Mouse (Mus musculus): ENCODE results near the gene Hoxd9. TPM values are rescaled to one million over a fixed set of nuclear protein-coding genes. Genes with fewer than 3 reads are reported as not detected.

Hoxd9 gene
- polyA plus RNA-seq, 1 experiment: 3.5 TPM

DNA sequence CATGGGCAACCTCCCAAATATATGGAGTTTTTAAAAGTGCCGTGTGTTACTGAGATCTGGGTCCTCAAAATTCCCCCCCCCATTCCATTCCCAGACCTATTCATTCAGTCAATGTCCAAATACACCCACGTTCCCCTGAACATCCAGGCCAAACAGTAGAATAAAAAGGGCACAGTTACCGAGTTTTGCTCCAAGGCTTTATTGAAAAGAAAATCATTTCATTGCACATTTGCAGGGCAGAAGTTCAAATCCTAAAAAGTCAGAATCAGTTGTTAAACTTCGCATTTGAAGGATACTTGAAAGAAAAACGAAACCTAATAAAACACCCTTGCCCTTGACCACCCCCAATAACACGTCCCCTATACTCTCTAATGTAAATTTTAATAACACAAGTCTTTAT, 5.3 kb downstream of the Hoxd9 start:
- H3K27ac ChIP-seq (ENCODE audit: insufficient read depth, low read length): no peak overlapping the region
- H3K4me1 ChIP-seq (ENCODE audit: control insufficient read depth, insufficient read depth, low read length): no peaks in the 10 kb centered on the region
- no peak overlapping the region for H3K4me3 ChIP-seq (ENCODE audit: insufficient read depth, low read length)
- TF ChIP-seq CTCF (IDR thresholded peaks at IDR 0.05; ENCODE audit: borderline replicate concordance, insufficient read depth, low read length): no peak
- no peak for TF ChIP-seq POLR2A (IDR thresholded peaks at IDR 0.05; ENCODE audit: low read depth, low read length)

DNA sequence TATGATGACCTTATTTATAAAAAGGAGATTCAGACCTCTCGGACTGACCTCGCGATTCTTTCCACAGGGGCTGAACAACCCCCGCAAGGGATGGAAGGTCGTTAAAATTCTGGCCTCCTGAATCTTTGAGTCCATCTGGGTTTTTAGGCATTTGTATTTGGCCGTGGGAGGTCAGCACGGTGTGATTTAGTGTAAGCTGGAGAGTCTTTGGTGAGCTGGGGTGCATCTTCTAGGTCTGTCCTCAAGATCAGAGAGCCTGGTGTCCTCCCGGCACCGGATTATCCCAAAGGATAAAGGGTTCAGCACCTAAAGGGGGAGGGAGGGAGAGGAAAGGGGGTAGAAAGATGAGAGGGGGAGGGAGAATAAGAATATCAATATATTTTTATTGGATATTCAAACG, 5.8 kb downstream of the Hoxd9 start:
- Histone ChIP-seq H3K4me1 (ENCODE audit: control insufficient read depth, insufficient read depth, low read length) (no peaks in the 10 kb centered on the region), H3K4me3 (ENCODE audit: insufficient read depth, low read length) (no peak overlapping the region), H3K27ac (ENCODE audit: insufficient read depth, low read length) (no peak overlapping the region)
- TF ChIP-seq POLR2A (IDR thresholded peaks at IDR 0.05; ENCODE audit: low read depth, low read length) (no peak), CTCF (IDR thresholded peaks at IDR 0.05; ENCODE audit: borderline replicate concordance, insufficient read depth, low read length) (no peak)

DNA sequence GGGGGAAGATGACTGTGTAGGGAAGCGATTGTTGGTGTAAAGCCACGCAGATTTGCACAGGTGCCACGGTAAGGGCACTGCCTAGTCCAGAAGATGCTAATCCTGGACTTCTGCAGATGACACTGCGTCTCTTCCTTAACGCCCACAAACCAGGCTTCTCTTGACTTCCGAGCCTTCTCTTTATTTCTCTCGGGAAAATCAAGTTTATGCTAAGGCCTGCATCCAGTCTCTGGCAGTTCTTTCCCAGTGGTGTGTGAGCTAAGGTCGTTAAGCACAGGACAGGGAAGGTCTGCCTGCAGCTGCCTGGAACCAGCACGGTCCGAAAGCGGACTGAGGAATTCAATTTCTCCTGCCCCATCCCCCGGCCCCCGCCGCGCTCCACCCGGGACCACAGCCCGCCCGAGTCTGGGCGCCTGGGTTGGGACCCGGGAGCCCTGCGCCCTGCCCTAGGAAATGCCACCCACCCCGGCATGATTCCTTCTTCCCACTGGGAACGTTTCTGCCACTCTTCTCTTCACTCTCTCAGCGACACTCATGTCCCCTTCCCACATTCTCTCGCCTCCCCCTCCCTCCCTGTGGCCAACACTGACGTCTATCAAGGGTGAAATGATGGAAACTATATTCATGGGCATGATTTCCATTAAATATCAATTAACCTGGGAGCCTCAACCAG, 6.3 kb downstream of the Hoxd9 start:
- Histone ChIP-seq H3K4me1 (ENCODE audit: control insufficient read depth, insufficient read depth, low read length) (no peaks in the 10 kb centered on the region), H3K4me3 (ENCODE audit: insufficient read depth, low read length) (peak overlapping the region; percentile 33; the same call in 1 of the 2 replicates), H3K27ac (ENCODE audit: insufficient read depth, low read length) (peak overlapping the region; percentile 41; the same call in 1 of the 2 replicates)
- no peak; the same call in 1 of the 2 replicates for TF ChIP-seq POLR2A (IDR thresholded peaks at IDR 0.05; ENCODE audit: low read depth, low read length)
- TF ChIP-seq CTCF (IDR thresholded peaks at IDR 0.05; ENCODE audit: borderline replicate concordance, insufficient read depth, low read length): no peak

DNA sequence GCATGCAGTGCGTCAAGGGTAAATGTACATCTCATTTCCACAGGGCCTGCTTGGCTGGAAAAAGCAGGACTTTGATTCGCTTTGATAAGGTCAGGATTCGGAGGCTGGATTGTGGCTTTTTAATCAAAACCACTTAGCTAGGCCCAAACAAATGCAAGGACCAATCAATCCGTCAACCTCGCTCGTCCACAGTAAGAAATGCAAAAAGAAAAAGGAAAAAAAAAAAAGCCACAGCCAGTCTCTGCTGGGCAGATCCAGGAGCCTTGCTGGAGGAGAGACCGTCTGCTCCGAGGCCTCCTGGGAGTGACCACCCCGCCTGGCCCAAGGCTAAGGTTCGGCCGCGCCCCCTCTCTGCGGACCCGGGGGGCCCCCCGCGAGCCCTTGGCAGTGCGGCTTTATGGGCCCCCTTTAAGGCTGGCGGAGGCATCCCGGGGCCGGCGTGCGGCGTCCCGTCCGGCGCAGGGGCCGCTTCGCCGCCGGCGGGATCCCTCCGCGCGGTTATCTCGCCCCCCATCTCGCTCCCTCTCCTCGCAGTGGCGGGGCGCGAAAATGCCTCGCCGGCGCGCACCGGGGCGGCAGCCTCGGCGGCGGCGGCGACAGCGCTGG, 7.0 kb downstream of the Hoxd9 start, which contains the start of gene Hoxd8:
Hoxd8 (plus strand) TSS at position 223 of the 606 bp plus-strand sequence.
- peak within 1 kb of the TSS; percentile 41; the same call in 1 of the 2 replicates for H3K27ac ChIP-seq (ENCODE audit: insufficient read depth, low read length)
- H3K4me1 ChIP-seq (ENCODE audit: control insufficient read depth, insufficient read depth, low read length): no peaks in the 10 kb centered on the region
- H3K4me3 ChIP-seq (ENCODE audit: insufficient read depth, low read length): peak within 1 kb of the TSS; percentile 33
- TF ChIP-seq CTCF (IDR thresholded peaks at IDR 0.05; ENCODE audit: borderline replicate concordance, insufficient read depth, low read length): no peak
- TF ChIP-seq POLR2A (IDR thresholded peaks at IDR 0.05; ENCODE audit: low read depth, low read length): no peak

DNA sequence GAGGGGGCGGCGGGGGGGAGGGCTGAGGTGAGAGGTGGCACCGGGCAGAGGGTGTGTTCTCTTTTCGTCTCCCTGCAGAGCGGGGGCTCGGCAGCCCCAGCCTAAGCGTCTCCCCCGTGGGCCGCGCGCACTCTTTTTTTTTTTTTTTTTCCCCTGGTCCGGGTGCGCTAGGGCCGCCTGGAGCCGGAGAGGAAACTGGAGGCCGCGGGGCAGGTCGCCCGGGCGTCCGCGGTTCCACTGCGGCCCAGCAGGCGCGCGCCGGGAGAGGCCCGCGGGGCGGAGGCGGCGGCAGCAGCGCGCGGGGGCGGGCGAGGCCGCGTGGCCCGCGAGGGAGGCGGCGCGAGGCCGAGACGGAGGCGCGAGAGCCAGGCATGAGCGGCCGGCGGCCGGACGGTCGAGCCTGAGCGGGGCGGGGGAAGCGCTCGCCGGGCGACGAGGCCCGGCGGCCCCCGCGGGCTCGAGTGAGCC, 7.5 kb downstream of the Hoxd9 start:
- H3K4me3 ChIP-seq (ENCODE audit: insufficient read depth, low read length): peak overlapping the region; percentile 33
- peak overlapping the region; percentile 28; the same call in 1 of the 2 replicates for H3K27ac ChIP-seq (ENCODE audit: insufficient read depth, low read length)
- TF ChIP-seq CTCF (IDR thresholded peaks at IDR 0.05; ENCODE audit: borderline replicate concordance, insufficient read depth, low read length): no peak
- no peak for TF ChIP-seq POLR2A (IDR thresholded peaks at IDR 0.05; ENCODE audit: low read depth, low read length)
- H3K4me1 ChIP-seq (ENCODE audit: control insufficient read depth, insufficient read depth, low read length): no peaks in the 10 kb centered on the region

DNA sequence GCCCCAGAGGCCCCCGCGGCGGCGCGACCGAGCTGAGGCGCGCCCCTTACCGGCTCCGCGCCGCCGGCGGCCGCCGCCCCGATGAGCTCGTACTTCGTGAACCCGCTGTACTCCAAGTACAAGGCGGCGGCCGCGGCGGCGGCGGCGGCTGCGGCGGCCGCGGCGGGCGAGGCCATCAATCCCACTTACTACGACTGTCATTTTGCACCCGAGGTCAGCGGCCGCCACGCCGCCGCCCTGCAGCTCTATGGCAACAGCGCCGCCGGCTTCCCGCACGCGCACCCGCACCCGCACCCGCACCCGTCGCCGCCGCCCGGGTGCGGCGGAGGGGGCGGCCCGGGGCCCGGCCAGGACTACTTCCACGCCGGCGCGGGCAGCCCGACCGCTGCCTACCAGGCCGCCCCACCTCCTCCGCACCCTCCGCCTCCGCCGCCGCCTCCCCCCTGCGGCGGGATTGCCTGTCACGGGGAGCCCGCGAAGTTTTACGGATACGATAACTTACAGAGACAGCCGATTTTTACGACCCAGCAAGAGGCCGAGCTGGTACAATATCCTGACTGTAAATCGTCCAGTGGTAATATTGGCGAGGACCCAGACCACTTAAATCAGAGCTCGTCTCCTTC, 8.1 kb downstream of the Hoxd9 start:
- peak overlapping the region; percentile 26 for H3K4me3 ChIP-seq (ENCODE audit: insufficient read depth, low read length)
- peak overlapping the region; percentile 28; the same call in 1 of the 2 replicates for H3K27ac ChIP-seq (ENCODE audit: insufficient read depth, low read length)
- no peaks in the 10 kb centered on the region for H3K4me1 ChIP-seq (ENCODE audit: control insufficient read depth, insufficient read depth, low read length)
- TF ChIP-seq POLR2A (IDR thresholded peaks at IDR 0.05; ENCODE audit: low read depth, low read length) (no peak; the same call in 1 of the 2 replicates), CTCF (IDR thresholded peaks at IDR 0.05; ENCODE audit: borderline replicate concordance, insufficient read depth, low read length) (no peak)

DNA sequence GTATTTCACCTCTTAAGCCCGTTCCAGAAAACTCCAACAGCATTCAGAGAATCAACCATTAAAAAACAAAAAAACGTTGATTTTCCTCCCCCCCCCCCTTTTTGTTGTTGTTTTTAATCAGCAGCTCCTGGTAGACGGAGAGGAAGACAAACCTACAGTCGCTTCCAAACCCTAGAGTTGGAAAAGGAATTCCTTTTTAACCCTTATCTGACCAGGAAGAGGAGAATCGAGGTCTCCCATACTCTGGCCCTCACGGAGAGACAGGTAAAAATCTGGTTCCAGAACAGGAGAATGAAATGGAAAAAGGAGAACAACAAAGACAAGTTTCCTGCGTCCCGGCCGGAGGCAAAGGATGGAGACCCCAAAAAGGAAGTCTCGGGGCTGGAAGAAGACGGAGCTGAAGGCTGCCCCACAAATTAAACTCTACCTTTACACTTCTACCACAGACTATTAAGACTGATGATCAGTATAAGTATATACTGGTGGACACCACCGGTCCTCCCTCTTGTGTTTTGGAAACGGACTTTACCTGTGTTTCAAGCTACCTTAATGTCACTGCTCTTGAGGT, 8.9 kb downstream of the Hoxd9 start:
- Histone ChIP-seq H3K27ac (ENCODE audit: insufficient read depth, low read length) (no peak overlapping the region), H3K4me1 (ENCODE audit: control insufficient read depth, insufficient read depth, low read length) (no peaks in the 10 kb centered on the region), H3K4me3 (ENCODE audit: insufficient read depth, low read length) (peak overlapping the region; percentile 26)
- TF ChIP-seq CTCF (IDR thresholded peaks at IDR 0.05; ENCODE audit: borderline replicate concordance, insufficient read depth, low read length): no peak
- no peak for TF ChIP-seq POLR2A (IDR thresholded peaks at IDR 0.05; ENCODE audit: low read depth, low read length)

DNA sequence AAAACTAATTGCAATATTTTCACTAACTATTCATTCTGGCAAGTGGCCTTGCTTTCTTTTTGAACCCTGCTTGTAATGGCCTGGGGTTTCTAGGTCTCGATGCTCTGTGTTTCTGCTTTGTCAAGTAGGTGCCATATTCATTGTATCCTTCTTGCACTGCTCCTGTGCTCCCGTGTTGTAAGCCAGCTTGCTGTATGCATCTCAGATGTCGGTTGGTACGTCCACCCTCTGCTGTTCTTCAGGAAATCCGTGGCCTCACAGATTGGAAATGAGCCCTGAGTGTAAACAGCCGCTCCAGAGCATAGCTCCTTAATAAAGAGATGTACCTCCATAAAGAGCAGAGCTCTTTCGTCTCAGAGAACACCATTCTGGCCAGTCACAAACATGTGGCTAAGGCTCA, 10.1 kb downstream of the Hoxd9 start:
- Histone ChIP-seq H3K27ac (ENCODE audit: insufficient read depth, low read length) (no peak overlapping the region), H3K4me3 (ENCODE audit: insufficient read depth, low read length) (no peak overlapping the region), H3K4me1 (ENCODE audit: control insufficient read depth, insufficient read depth, low read length) (no peaks in the 10 kb centered on the region)
- TF ChIP-seq CTCF (IDR thresholded peaks at IDR 0.05; ENCODE audit: borderline replicate concordance, insufficient read depth, low read length) (no peak), POLR2A (IDR thresholded peaks at IDR 0.05; ENCODE audit: low read depth, low read length) (no peak)

DNA sequence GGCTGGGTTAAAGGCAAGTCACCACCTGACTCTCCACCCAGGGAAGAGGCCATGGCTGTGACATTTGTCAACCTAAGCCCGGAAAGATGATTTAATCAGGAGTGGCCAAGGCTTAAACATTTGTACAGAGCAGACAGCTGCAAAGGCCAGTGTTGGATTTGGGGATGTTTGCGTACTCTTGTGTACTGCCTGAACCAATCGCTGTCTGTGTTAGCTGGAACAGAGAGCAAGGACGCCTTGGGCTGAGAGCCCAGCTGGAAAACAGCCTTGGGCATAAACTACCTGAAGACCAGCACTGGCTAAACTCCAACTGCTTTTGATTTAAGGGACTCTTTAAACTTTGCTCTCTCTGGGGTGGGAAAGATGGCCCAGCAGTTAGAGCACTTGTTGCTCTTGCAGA, 11.1 kb downstream of the Hoxd9 start:
- TF ChIP-seq POLR2A (IDR thresholded peaks at IDR 0.05; ENCODE audit: low read depth, low read length): no peak
- TF ChIP-seq CTCF (IDR thresholded peaks at IDR 0.05; ENCODE audit: borderline replicate concordance, insufficient read depth, low read length): no peak
- Histone ChIP-seq H3K27ac (ENCODE audit: insufficient read depth, low read length) (no peak overlapping the region), H3K4me1 (ENCODE audit: control insufficient read depth, insufficient read depth, low read length) (no peaks in the 10 kb centered on the region), H3K4me3 (ENCODE audit: insufficient read depth, low read length) (no peak overlapping the region)

All from embryonic fibroblast, embryonic 13.5 days (primary cell).